Mouse (Mus musculus): ENCODE measurements around the gene Mks1. TPM values are rescaled to one million over a fixed set of nuclear protein-coding genes. Genes with fewer than 3 reads are reported as not detected.

Mks1 gene
- 10 to 100 TPM in 1 of 2 experiments, 1 to 10 TPM in 1; 9.3 to 15.8 TPM for polyA plus RNA-seq (2017; shearing (Covaris generic))

DNA sequence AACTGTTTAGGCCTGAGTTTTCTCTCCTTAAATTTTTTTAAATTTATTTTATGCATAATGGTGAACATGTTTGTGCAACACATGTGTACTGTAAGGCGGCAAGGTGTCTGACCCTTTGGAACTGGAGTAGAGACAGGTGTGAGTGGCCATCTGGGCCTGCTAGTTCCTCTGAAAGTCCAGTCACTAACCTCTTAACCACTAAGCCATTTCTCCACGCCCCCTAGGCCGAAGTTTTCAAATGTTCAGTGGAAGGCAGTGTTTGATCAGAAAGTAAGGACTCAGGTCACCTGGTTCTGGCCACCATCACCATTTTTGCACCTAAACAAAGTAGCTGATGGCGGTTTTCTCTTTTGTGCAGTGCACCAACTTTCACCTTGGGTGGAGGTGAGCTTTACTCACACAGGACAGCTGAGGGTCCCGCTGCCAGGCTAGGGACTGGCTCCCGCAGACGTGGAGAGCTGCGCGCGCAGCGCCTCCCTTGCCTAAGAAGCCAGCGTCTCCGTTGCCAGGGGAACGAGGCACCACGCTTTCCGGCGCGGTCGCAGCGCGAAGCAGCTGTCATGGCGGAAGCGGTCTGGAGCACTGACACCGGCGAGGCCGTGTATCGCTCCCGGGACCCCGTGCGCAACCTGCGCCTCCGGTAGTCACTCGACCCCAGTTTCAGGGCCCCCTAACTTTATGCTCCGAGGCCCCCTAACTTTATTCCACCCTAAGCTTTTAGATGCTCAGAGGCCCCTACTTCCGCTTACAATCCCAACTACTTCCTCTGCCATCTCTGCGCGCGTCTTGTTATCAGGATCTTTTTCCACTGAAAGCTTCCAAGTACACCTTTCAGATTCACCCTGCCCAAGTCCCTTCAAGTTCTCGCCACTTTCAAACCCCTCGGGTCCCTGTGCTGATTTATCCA lies at the start of gene Mks1:
Gene Mks1, plus strand, starts transcription at position 526 of the 907 bp plus-strand sequence.

DNA sequence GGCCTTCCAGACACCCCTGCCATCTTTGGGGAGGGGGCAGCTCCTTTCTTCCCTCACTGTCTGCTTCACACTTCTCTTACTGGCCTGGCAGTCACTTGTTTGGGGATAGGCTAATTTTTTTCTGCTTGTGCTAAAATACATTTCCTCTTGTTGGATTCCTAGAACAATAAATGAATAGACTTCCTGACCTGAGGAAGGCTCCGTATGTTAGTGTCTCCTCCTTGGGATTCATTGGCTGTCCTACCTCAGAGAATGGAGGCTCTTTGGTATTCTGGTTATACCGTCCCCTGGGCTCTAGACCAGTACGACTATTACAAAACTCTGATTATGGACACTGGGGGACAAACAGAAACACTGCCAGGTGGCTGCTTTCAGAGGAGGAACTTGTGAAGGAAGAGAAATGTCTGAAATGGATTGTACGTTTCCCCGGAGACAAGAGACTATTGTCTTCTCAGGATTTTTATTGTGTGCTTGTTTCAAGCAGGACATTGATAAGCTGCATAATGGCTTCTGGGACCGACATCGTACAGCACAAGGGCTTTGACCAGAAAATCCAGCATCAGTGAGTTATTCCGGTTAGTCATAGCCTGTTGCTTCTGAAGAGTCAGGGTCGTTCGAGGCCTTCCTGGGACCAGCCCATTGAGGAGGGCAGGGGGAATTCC lies 24.6 kb upstream of the Mks1 start, which contains the start of gene Lpo:
Gene Lpo, minus strand, starts transcription at position 51 of the 662 bp plus-strand sequence.

DNA sequence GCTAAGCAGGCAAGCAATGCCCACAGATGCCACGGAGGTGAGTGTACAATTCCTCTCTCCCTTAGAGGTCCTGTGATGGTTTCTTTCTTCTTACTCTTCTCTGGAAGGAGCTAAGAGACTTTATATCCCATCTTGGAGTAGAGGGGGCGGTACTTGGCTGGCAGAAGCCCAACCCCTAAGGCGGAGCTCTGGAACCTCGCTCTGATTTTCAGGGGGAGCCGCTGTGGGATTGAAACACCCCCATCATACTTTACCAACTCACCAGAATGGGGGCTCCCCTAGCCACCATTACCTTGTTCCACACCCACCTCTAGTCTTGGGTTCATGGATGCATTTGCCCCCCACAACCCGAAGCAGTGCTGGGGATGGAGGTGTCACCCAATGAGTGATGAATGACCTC lies 22.4 kb downstream of the Mks1 start, which contains the start of gene Epx:
Gene Epx, minus strand, starts transcription at position 101 of the 400 bp plus-strand sequence.

DNA sequence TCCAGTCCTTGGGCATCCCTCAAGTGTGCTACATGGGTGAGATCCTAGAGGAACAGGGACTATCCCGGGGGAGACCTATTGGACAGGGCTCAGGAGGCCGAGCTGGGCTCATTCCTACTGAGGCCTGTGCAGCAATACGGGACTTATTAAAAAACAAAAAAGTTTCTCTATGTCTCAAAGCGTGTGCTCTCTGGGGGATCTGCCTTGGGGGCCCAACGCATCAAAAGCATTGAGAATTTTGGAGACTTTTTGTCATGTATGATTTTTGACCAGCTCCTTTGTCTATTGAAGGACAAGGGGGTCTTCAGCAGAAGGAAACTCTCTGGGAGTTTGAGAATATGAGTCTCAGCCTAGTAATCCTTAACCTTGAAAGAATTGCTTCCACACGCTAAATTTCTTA lies 39.2 kb downstream of the Mks1 start, which contains the start of gene Olfr462:
Gene Olfr462, minus strand, starts transcription at position 101 of the 400 bp plus-strand sequence.

DNA sequence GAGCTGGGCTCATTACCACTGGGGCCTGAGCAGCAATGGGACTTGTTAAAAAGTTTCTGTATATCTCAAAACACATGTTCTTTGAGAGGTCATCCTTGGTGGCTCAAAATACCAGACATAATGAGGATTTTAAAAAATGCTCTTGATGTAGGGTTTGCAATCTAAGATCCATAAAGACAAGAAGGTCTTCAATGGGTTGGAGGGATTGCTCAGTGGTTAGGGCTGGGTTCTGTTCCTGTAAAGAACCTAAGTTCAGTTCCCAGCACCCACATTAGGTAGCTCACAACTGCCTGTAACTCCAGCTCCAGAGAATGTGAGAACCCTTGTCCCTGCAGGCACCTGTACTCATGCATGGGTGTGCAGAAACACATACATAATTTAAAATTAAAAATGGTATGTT lies 44.3 kb downstream of the Mks1 start, which contains the start of gene Olfr463:
Gene Olfr463, minus strand, starts transcription at position 101 of the 400 bp plus-strand sequence.

Other genes with a start within 250 kb of the Mks1 start
- under 1 TPM; 0.10 to 0.66 TPM for gene Hsf5, start 236.1 kb upstream of the Mks1 start, polyA plus RNA-seq (2017; shearing (Covaris generic))
- 10 to 100 TPM; 42.6 to 79.4 TPM for gene Rnf43, start 190.5 kb upstream of the Mks1 start, polyA plus RNA-seq (2017; shearing (Covaris generic))
- 100 to 1,000 TPM; 376 to 391 TPM for gene Supt4a, start 115.7 kb upstream of the Mks1 start, polyA plus RNA-seq (2017; shearing (Covaris generic))
- 10 to 100 TPM; 13.4 to 17.8 TPM for gene Tspoap1, start 92.7 kb upstream of the Mks1 start, polyA plus RNA-seq (2017; shearing (Covaris generic))
- 1 to 10 TPM in 1 of 2 experiments, under 1 TPM in 1; 0.87 to 4.1 TPM for gene Mpo, start 59.6 kb upstream of the Mks1 start, polyA plus RNA-seq (2017; shearing (Covaris generic))
- gene Lpo, start 24.9 kb upstream of the Mks1 start, polyA plus RNA-seq (2017; shearing (Covaris generic)): 10 to 100 TPM in 1 of 2 experiments, 1 to 10 TPM in 1; 2.0 to 13.4 TPM
- under 1 TPM in 1 of 2 experiments, not detected in 1; 0.17 TPM for gene Epx, start 22.3 kb downstream of the Mks1 start, polyA plus RNA-seq (2017; shearing (Covaris generic))
- under 1 TPM; 0.04 to 0.99 TPM for gene Olfr462, start 39.1 kb downstream of the Mks1 start, polyA plus RNA-seq (2017; shearing (Covaris generic))
- gene Olfr463, start 44.2 kb downstream of the Mks1 start, polyA plus RNA-seq (2017; shearing (Covaris generic)): not detected
- under 1 TPM in 1 of 2 experiments, not detected in 1; 0.12 TPM for gene Olfr464, start 67.8 kb downstream of the Mks1 start, polyA plus RNA-seq (2017; shearing (Covaris generic))
- gene Dynll2, start 134.3 kb downstream of the Mks1 start, polyA plus RNA-seq (2017; shearing (Covaris generic)): 10 to 100 TPM; 15.8 to 22.8 TPM
- 100 to 1,000 TPM; 224 to 238 TPM for gene Srsf1, start 194.2 kb downstream of the Mks1 start, polyA plus RNA-seq (2017; shearing (Covaris generic))
- 10 to 100 TPM; 43.4 to 46.9 TPM for gene Vezf1, start 215.1 kb downstream of the Mks1 start, polyA plus RNA-seq (2017; shearing (Covaris generic))
- 1 to 10 TPM; 5.4 to 7.1 TPM for gene Cuedc1, start 244.8 kb downstream of the Mks1 start, polyA plus RNA-seq (2017; shearing (Covaris generic))